Mouse (Mus musculus) heart, embryonic 16.5 days (tissue): Measurements from ENCODE around the gene Gm44596. TPM values are rescaled to one million over a fixed set of nuclear protein-coding genes. Genes with fewer than 3 reads are reported as not detected.

Source experiments
- ATAC-seq: fragments of 200-750 bp; cut with Nextera tagmentation; replicated peaks from 2 replicates; pipeline ENCODE4 v1.8.0; 2017; ENCODE audit warnings: moderate number of reproducible peaks; ENCODE audit not compliant: insufficient read depth, low FRiP score; ENCODE audit errors: extremely low read depth
- H3K27ac ChIP-seq: fragments of 300-500 bp; sonication (generic); 2 replicates; pipeline ENCODE4 v1.5.1; 2014; ENCODE audit warnings: mild to moderate bottlenecking, low read length, control low read depth, moderate library complexity
- H3K27me3 ChIP-seq: fragments of 300-500 bp; sonication (generic); 2 replicates; pipeline ENCODE4 v1.6.1; 2014; ENCODE audit warnings: low read length, mixed read lengths; ENCODE audit not compliant: control insufficient read depth, insufficient read depth
- H3K36me3 ChIP-seq: fragments of 300-500 bp; sonication (generic); 2 replicates; pipeline ENCODE4 v1.6.1; 2014; ENCODE audit not compliant: control insufficient read depth, insufficient read depth
- H3K4me1 ChIP-seq: fragments of 300-500 bp; sonication (generic); 2 replicates; pipeline ENCODE4 v1.6.1; 2014; ENCODE audit warnings: low read length, mixed read lengths; ENCODE audit not compliant: control insufficient read depth, insufficient read depth
- H3K4me2 ChIP-seq: fragments of 300-500 bp; sonication (generic); 2 replicates; pipeline ENCODE4 v1.6.1; 2014; ENCODE audit warnings: low read depth, mild to moderate bottlenecking, control low read depth, low read length
- H3K4me3 ChIP-seq: fragments of 300-500 bp; sonication (generic); 2 replicates; pipeline ENCODE4 v1.5.1; 2014; ENCODE audit warnings: mild to moderate bottlenecking, control low read depth, low read length
- H3K9ac ChIP-seq: fragments of 300-500 bp; sonication (generic); 2 replicates; pipeline ENCODE4 v1.6.1; 2014; ENCODE audit warnings: low read length, control low read depth
- H3K9me3 ChIP-seq: fragments of 300-500 bp; sonication (generic); replicated peaks from 2 replicates; pipeline ENCODE4 v1.6.1; 2016; ENCODE audit warnings: low read length; ENCODE audit not compliant: control insufficient read depth
- WGBS: fragments of 180-500 bp; shearing (Covaris S2); extraction: QIAGEN DNeasy Blood & Tissue Kit; methylation state at CpG from one replicate; pipeline ENCODE4 v1.1.7; 2014; 5-methylcytosine and 5-hydroxymethylcytosine counted together
- polyA plus RNA-seq: library from polyadenylated mRNA; unstranded; fragments of >200 nt; fragmentation: Nextera tagmentation; extraction: Ambion mirVana; gene quantifications from 2 replicates; pipeline ENCODE4 v1.2.1, GENCODE M21; 2015

Gene Gm44596
- not detected in 2 replicates for polyA plus RNA-seq

DNA sequence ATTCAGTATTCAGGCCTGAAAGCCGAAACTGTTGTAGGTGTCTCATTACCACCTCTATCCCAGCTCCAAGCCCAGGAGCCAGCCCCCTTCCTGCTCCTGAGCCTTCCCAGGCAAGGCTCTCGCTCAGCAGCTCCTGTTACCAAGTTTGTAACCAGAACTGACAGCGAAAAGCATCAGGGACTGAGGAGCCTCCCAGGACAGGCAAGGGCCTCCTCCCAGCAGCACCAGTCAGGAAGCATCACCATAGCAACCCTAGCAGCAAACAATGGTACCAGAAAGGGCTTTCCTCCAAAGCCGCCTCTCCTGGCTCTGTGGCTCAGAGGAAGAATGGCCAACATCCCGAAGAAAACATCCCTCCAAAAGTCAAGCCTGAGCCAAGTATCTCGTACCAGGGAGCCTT lies at the start of gene Gm44596, which contains the start of gene Tex52:
TSS of gene Gm44596 (plus strand) at position 312 of the 400 bp plus-strand sequence.
TSS of gene Tex52 (plus strand) at position 265 of the 400 bp plus-strand sequence.
- H3K27me3 ChIP-seq: no peaks in the 10 kb centered on the region
- peaks cover 43% of the 10 kb centered on the region for H3K36me3 ChIP-seq
- H3K4me2 ChIP-seq: no peak within 1 kb of the TSS
- peak within 1 kb of the TSS; percentile 39; the same call in 1 of the 2 replicates for H3K27ac ChIP-seq
- ATAC-seq: peak; percentile 74
- no peaks in the 10 kb centered on the region for H3K9me3 ChIP-seq
- no peaks in the 10 kb centered on the region; the same call in 1 of the 2 replicates for H3K4me1 ChIP-seq
- H3K4me3 ChIP-seq: no peak within 1 kb of the TSS
- 39% methylated on average over 6 of the region's 6 CpGs for WGBS
- no peak within 1 kb of the TSS for H3K9ac ChIP-seq

DNA sequence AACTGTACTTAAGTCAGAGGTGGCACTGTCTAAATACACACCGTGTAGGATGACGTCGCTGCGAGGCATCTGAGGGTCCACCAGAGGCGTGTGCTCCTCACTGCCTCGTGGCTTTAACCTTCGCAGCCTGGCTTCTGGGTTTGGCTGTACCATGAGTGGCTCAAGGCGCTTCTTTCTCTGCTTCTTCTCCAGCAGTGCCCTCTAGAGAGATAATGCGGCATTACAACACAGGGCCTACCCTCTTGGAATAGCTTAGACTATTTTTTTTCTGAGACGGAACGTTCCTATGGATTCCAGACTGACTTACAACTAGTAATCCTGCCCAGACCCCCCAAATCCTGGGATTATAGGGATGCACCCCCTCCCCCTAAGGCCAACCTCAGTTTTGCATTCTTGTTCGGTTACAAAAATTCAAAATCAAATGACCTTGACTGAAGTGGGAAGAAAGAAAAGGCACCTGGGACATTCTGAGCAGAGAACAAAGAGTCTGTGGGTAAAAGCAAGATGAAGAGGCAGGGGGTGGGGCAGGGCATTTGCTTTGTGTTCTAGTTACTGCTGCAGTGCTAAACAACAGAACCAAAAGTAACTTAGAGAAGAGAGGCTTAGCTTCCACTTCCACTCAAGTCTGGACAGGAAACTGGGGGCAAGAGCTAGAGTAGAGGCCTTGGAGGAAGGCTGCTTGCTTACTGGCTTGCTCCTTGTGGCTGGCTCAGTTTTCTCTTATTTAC lies 40.7 kb upstream of the Gm44596 start:
- Histone ChIP-seq H3K36me3 (peaks cover 23% of the 10 kb centered on the region), H3K9ac (0 out of 2 replicates have a peak overlapping the region, but pooled peaks have one; percentile 0), H3K4me3 (no peak overlapping the region), H3K4me2 (peak overlapping the region; percentile 26), H3K27me3 (no peaks in the 10 kb centered on the region), H3K4me1 (peaks cover 13% of the 10 kb centered on the region), H3K9me3 (no peaks in the 10 kb centered on the region), H3K27ac (no peak overlapping the region)
- WGBS: 7% methylated on average over 12 of the region's 12 CpGs
- peak; percentile 47; the same call in 1 of the 2 replicates for ATAC-seq

DNA sequence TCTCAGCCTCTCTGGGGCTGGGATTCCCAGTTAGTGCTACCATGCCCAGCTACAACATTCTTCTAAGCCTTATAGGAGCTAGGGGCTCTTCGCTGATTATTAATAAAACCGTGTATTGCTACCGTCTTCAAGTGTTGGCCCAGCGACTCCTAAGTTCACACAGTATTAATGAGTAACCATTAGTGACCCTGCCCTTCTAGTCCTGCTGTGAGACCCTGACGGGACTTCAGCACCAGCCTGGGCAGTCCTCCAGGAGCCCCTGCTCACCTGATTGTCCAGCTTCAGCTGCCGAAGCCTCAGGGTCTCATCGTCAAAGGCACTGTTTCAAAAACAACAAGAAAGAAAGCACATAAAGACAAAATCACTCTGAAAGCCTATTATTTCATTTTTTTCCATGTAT lies 37.8 kb upstream of the Gm44596 start:
- Histone ChIP-seq H3K4me2 (no peak overlapping the region), H3K4me1 (peaks cover 13% of the 10 kb centered on the region), H3K9ac (no peak overlapping the region), H3K27ac (no peak overlapping the region), H3K27me3 (no peaks in the 10 kb centered on the region), H3K9me3 (no peaks in the 10 kb centered on the region), H3K4me3 (no peak overlapping the region), H3K36me3 (peaks cover 11% of the 10 kb centered on the region)
- ATAC-seq: no peak
- 81% methylated on average over 7 of the region's 7 CpGs for WGBS

DNA sequence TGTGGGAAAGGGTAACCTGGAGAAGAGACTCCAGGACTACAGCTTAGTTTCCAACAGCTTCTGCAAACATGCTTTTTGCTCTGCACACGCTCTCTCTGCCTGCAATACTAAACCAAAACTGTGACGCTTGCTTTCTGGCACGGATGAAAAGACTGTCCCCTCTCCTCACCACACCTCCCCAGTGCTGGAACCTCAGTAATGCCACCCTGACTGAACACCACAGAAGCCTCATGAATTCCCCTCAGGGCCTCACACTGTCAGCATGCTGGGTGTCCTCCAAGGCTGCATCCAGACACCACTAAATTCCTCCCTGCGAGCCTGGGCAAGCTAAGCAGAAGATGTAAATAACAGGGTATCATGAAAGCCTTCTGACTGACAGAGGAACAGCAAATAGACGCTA lies 36.4 kb upstream of the Gm44596 start:
- 27% methylated on average over 5 of the region's 5 CpGs for WGBS
- Histone ChIP-seq H3K4me3 (no peak overlapping the region), H3K4me2 (no peak overlapping the region), H3K36me3 (peaks cover 5% of the 10 kb centered on the region), H3K9ac (no peak overlapping the region), H3K27me3 (no peaks in the 10 kb centered on the region), H3K9me3 (no peaks in the 10 kb centered on the region), H3K4me1 (peaks cover 13% of the 10 kb centered on the region), H3K27ac (no peak overlapping the region)
- no peak; the same call in 1 of the 2 replicates for ATAC-seq

DNA sequence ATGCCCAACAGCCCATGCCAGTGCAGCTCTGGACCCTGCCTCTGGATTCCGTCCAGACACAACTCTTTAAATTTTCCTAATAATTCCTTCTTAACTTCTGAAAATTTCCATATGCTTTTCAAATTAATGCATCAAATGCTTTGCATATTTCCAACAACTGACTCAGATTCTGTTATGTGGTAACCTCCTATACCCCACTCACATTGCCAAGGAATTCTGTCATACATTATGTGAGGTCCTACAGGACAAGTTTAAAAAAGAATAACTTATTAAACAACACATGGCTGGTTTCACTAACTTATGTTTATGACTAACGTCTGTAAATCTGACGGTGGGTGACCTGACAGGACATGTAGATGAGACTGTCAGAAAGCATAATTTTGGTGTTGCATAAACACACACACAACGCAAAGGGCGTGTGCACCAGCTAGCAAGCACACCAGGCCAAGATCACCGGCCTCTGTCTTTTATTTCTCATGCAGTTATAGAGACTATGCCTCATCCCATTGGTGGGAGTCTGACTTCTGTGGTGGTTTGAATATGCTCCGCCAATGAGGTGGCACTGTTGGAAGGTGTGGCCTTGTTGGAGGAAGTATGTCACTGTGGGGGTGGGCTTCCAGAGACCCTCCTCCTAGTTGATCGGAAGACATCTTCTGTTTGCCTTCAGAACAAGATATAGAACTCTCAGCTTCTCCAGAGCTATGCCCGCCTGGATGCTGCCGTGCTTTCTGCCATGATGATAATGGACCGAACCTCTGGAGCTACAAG lies 33.2 kb upstream of the Gm44596 start:
- no peak for ATAC-seq
- Histone ChIP-seq H3K9ac (no peak overlapping the region), H3K27me3 (no peaks in the 10 kb centered on the region), H3K4me1 (peaks cover 6% of the 10 kb centered on the region), H3K36me3 (no peaks in the 10 kb centered on the region; the same call in 1 of the 2 replicates), H3K9me3 (no peaks in the 10 kb centered on the region), H3K4me2 (no peak overlapping the region), H3K4me3 (no peak overlapping the region), H3K27ac (no peak overlapping the region)
- WGBS: 89% methylated on average over 11 of the region's 11 CpGs

DNA sequence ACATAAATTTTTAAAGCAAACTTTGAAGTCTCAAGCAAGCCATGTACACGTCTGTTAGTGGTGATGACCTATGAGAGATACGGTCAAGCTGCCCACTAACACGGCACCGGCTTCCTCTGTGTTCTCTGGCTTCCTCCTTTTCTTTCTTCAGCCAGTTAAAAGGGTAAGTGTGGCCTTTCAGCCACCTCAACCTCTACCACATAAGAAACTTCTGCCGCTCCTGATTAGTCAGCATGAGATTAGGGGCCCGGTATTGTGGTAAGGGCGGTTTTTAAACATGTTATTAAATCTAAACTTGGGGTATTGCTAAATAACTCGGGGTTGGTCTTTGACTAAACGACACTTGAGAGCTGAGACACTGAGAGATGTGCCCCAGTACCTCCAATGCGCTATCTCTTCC lies 29.7 kb upstream of the Gm44596 start:
- H3K4me1 ChIP-seq: no peaks in the 10 kb centered on the region
- WGBS: 76% methylated on average over 10 of the region's 10 CpGs
- H3K4me3 ChIP-seq: no peak overlapping the region
- H3K27me3 ChIP-seq: no peaks in the 10 kb centered on the region
- no peak overlapping the region for H3K4me2 ChIP-seq
- H3K36me3 ChIP-seq: no peaks in the 10 kb centered on the region; the same call in 1 of the 2 replicates
- no peaks in the 10 kb centered on the region for H3K9me3 ChIP-seq
- no peak for ATAC-seq
- no peak overlapping the region for H3K9ac ChIP-seq
- H3K27ac ChIP-seq: no peak overlapping the region

DNA sequence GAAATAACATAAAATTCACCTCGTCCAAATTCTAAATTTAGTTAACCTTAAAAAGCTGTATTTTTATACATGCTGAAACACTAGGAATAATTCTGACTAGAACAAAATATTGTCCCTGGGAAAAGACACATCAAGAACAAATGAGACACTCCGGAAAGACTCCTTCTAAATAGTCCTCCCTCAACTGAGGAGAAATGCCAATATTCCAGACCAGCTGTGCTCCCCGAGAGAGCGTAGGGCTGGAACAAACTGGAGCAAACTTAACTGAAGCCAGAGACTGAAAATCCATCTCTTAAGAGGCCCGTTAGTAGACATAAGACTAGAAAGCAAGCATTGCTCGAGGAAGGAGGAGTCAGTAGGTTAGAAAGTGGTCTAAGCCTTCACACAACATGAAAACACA lies 28.5 kb upstream of the Gm44596 start:
- no peaks in the 10 kb centered on the region for H3K9me3 ChIP-seq
- 79% methylated on average over 6 of the region's 6 CpGs for WGBS
- no peak for ATAC-seq
- no peak overlapping the region for H3K4me2 ChIP-seq
- no peak overlapping the region for H3K27ac ChIP-seq
- no peak overlapping the region for H3K4me3 ChIP-seq
- no peaks in the 10 kb centered on the region for H3K4me1 ChIP-seq
- H3K9ac ChIP-seq: no peak overlapping the region
- H3K27me3 ChIP-seq: no peaks in the 10 kb centered on the region
- peaks cover 2% of the 10 kb centered on the region; the same call in 1 of the 2 replicates for H3K36me3 ChIP-seq

DNA sequence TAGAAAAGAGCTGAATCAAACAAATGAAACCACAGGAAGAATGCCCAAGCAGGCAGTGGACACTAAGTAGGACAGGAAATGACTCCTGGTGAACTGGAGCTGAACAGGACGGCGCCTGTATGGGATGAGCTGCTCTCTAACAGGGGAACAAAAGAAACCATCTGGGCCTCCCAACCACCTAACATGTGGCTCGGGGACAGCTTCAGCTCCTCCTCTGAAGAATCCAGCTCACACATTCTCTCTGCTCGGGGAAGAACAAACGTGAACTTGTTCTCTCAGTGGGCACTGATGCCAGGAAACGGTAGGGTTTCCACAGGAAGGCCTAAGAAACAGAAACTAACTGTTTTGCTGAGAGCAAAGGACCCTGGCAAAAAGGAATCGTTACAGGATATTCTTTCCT lies 25.6 kb upstream of the Gm44596 start:
- no peaks in the 10 kb centered on the region for H3K27me3 ChIP-seq
- WGBS: 53% methylated on average over 7 of the region's 7 CpGs
- H3K27ac ChIP-seq: no peak overlapping the region

DNA sequence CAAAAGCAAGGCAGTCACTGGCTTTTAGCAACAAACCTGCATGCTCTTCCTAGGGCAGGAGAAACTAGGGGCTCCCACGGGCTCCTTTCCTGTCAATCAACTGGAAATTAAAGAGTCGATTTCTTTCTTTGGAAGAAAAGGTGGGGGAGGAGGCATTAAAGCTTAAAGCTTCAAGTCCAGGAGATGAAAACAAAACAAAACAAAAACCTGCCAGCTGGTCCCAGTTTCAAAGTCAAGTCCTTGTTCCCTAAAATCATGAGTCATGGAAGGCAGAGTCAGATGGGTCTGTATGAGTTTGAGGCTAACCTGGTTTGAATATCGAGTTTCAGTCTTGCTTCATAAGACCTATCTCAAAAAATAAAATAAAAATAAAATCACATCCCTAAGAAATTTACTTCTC lies 21.2 kb upstream of the Gm44596 start:
- H3K27me3 ChIP-seq: no peaks in the 10 kb centered on the region
- no peak overlapping the region for H3K4me3 ChIP-seq
- H3K9me3 ChIP-seq: no peaks in the 10 kb centered on the region
- no peak for ATAC-seq
- no peak overlapping the region for H3K27ac ChIP-seq
- H3K9ac ChIP-seq: no peak overlapping the region
- H3K4me1 ChIP-seq: peaks cover 6% of the 10 kb centered on the region
- H3K4me2 ChIP-seq: no peak overlapping the region
- peaks cover 16% of the 10 kb centered on the region; the same call in 1 of the 2 replicates for H3K36me3 ChIP-seq
- 69% methylated on average over 3 of the region's 3 CpGs for WGBS

More for the DNA sequence above, 25.6 kb upstream of the Gm44596 start:
- no peak for ATAC-seq
- Histone ChIP-seq H3K9me3 (no peaks in the 10 kb centered on the region), H3K4me3 (no peak overlapping the region), H3K36me3 (peaks cover 2% of the 10 kb centered on the region; the same call in 1 of the 2 replicates), H3K4me1 (peaks cover 2% of the 10 kb centered on the region), H3K4me2 (no peak overlapping the region), H3K9ac (no peak overlapping the region)
